Mouse (Mus musculus) A20 (cell line): ENCODE data around the gene Zfp644.

ENCODE experiments used
- DNase-seq: peaks from one replicate; pipeline ENCODE4 v3.0.0-alpha.2; 2011; ENCODE audit warnings: low read depth, low spot score

Zfp644 gene

DNA sequence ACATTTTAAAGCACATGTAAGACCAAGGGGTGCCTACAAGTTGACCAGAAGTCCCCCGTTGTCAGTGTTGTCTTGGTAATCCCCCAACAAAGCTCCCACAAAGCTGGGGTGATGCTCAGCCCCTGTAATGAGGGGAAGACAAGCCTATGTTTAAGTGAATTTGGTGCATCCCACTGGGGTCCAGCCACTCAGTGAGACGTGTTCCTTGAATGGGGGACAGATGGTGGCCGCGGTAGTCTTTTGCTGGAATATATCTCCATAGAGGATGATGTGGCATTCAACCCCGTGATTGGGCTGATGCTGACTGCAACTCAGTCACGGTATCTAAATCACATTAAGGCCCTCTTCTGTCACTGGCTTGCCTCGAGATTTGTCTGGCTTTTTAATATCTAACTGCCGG, 97.6 kb downstream of the Zfp644 start:
- no peak for DNase-seq

DNA sequence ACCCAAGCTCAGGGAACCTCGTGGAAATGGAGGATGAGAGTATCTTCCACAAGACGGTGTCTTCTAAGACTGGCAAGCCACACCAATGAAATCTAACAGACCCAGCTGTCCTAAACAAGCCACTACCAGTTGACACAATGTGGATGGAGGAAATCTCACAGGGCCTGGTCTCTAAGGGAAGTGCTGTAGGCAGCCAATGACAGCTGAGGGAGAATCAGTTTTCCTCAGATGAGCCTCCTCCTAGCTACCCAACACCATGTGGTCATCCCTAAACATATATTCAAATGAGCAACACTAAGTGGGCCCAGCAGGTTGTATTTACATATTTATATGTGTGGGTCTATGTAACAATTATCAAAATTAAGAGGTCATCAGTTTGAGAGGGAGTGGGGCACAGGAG, 99.6 kb downstream of the Zfp644 start:
- no peak for DNase-seq

DNA sequence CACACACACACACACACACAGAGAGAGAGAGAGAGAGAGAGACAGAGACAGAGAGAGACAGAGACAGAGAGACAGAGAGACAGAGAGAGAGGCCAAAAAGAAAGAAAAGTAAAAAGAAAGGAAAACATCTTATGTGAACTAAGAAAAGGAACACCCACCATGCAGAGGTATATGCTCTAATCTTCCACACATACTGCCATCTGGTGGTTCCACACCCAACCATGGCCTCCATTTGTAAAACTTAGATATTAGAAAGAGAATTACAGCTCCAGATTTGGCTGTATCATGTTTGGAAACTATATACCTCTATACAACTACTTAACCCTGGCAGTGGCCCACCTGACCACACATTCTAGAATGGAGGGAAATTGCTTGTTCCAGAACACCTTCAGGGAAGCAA, 102.7 kb downstream of the Zfp644 start:
- peak; percentile 9 for DNase-seq

DNA sequence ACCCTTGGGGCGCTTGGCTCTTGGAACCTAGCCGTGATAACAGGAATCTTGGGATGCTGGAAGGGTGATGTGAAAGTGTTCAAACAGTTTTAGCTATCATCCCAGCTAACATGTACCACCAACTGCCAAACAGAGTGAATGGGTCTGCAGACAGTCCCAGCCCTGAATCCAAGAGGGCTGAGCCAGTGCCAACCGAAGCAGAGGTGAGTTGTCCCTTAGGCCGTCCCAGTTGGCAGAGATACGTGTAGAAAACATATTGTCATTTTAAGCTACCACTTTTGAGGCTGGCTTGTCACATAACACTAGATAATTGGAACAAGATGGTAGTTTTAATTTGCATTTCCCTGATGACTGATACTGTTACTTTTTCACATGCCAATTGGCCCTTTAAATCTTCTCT, 106.4 kb downstream of the Zfp644 start:
- no peak for DNase-seq

DNA sequence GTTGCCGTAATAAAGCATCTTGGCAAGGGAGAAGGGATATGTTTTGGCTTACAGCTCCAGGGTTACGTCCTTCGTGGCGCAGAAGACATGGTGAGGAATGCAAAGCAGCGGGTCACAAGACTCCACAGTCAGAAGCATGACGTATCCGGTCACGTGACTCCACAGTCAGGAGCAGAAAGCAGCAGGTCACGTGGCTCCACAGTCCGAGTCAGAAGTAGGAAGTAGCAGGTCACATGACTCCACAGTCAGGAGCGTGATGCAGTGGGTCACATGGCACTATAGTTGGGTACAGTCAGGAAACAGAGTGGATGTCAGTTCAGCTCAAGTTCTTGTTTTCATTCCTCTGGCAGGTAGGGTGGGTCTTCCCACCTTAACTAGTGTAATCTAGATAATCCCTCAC, 107.4 kb downstream of the Zfp644 start:
- no peak for DNase-seq

DNA sequence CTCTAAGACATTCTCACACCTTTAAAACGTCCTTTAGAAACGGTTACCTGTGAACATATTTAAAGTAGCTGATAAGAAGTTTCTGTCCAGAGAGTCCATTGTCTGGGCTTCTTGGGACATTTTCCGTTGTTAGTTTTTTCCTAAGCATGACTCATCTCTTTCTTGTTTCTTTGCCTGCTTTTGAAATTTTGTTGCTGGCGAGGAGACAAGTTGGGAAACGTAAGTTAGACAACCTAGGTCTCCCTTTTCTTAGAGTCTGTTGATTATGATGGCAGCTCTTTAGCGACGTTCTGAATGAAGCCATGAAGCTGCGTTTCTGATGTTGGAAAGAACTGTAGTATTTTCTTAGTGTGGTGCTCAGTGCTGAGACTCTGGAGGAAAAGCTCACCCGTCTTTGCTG, 108.1 kb downstream of the Zfp644 start:
- DNase-seq, result no peak

DNA sequence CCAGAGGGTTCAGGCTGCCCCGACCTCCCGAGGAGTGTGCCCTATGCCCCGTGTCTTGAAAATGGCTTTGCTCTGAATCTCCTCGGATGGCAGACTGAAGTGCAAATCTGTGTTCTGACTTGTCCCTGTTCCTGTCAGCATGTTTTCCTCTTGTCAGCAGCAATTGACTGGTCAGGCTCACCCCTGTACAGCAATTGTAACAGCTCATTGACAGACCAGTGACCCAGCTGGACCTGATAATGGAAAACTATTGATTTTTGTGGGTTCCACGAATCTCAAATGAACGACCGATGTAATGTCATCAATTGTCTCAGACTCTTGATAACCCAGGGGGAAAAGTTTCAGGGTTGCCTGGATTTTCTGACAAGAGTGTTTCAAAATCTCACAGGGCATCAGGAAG, 116.1 kb downstream of the Zfp644 start:
- DNase-seq, result no peak

DNA sequence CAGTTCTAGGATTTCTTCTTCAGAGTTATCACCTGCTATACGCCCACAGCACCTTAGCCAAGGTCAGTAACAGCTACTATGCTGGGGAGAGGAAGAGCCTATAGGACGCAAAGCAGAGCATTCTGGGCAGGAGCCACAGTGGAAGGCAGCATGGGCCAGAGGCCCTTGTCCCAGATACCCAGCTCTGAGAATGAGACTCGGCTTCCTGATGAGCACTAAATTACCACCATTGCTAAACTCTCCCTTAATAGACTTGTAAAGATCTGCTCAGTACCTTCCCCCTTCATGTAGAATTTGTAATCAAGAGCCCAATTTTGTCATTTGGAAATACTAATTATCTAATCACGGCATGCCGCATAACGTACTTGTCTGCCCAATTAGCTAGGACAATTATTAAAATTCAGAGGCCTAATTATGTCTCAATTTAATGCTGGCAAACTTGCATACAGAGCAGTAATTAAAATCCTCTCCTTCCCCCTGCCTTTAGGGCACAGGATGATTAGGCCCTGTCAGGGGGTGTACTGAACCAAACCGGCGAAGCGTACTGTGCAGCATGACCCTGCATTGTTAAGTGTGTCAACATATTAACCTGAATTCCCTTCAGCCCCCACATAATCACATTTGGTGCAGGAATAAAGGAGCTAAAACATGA, 119.7 kb downstream of the Zfp644 start:
- DNase-seq, result no peak

DNA sequence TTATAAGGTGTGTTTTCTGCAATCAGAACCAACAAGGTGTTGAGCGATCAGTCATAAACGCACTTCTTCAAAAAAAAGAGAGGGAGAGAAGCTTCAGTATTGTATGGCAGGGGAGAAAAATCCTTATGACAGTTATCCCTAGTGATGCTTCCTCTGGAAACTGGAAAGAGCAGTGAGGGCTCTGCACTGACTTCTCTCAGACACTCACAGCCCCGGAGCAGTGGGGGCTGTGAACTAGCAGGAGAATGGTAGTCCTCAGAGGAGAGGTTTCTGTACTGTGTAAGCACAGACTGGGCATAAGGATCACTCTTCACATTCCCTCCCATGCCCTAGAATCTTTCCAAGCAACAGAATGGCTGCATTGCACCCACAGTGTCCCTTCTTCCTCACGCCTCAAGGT, 122.0 kb downstream of the Zfp644 start:
- DNase-seq, result no peak

DNA sequence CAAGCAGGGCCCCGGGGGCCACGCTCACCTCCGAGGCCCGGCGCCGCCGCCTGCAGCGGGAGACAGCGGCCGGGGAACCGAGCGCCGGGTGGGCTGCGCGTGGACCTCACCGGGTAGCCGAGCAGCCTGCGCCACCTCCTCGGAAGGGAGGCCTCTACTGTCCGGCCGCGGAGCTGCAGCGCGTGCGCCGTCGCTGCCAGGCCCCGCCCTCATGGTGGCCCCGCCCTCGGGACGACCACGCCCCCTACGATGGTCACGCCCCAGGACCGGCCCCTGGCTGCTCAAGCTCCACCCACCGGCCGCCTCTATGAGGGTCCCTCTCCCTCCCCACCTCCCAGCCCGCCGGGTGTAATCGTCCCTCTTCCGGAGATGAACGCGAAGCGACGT, 122.5 kb downstream of the Zfp644 start:
- DNase-seq, result no peak

DNA sequence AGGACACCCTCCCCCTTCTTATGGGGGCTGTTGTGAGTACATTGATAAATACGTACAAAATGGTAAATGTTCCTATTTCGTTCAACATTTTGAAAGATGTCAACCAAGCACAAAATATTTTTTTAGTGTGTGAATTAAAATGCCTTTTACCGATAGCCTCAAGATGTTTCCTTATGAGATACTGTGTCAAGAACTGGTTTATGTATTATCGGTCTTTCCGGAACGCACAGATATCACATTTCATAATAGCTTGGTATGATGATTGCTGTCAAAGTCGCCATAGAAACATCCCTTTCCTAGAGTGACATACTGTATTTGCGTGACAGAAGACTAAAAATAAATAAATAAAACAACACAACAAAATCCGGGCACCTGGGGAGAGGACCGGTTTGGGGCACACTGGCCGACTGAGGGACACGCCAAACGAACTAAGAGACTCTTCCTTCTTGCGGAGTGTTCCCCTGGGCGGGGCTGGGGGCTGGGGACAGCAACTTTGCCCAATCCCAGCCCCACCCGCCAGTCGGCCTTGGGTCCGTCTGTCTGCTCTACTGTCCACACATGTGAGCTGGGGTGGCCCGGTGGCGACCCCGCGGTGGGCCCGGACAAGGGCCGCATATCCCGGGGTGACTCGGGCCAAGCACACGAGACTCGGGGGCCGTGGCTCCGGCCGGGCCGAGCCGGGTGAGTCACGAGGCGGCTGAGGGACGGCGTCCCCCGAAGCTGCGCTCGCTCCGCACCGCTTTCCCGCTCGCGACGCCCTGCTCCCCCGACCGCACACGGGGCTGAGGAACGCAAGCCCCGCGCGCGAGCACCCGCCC, 123.1 kb downstream of the Zfp644 start:
- no peak for DNase-seq
